Mouse (Mus musculus): Measurements from ENCODE around the gene Gclc.

- TF ChIP-seq CTCF (IDR thresholded peaks at IDR 0.05; ENCODE audit: low read depth) (no peak), EP300 (IDR thresholded peaks at IDR 0.05; ENCODE audit: low read depth) (no peak)
These were observed 32.0 kb upstream of the Gclc start for GRCm38 (mm10) chr9:77722381-77722780.
